Mouse (Mus musculus) heart, embryonic 16.5 days (tissue): ENCODE measurements around the gene Ahrr. TPM values are rescaled to one million over a fixed set of nuclear protein-coding genes. Genes with fewer than 3 reads are reported as not detected.

Experiments used
- ATAC-seq: fragments of 200-750 bp; cut with Nextera tagmentation; replicated peaks from 2 replicates; pipeline ENCODE4 v1.8.0; 2017; ENCODE audit warnings: moderate number of reproducible peaks; ENCODE audit not compliant: insufficient read depth, low FRiP score; ENCODE audit errors: extremely low read depth
- H3K27ac ChIP-seq: fragments of 300-500 bp; sonication (generic); 2 replicates; pipeline ENCODE4 v1.5.1; 2014; ENCODE audit warnings: mild to moderate bottlenecking, low read length, control low read depth, moderate library complexity
- H3K27me3 ChIP-seq: fragments of 300-500 bp; sonication (generic); 2 replicates; pipeline ENCODE4 v1.6.1; 2014; ENCODE audit warnings: low read length, mixed read lengths; ENCODE audit not compliant: control insufficient read depth, insufficient read depth
- H3K36me3 ChIP-seq: fragments of 300-500 bp; sonication (generic); 2 replicates; pipeline ENCODE4 v1.6.1; 2014; ENCODE audit not compliant: control insufficient read depth, insufficient read depth
- H3K4me1 ChIP-seq: fragments of 300-500 bp; sonication (generic); 2 replicates; pipeline ENCODE4 v1.6.1; 2014; ENCODE audit warnings: low read length, mixed read lengths; ENCODE audit not compliant: control insufficient read depth, insufficient read depth
- H3K4me2 ChIP-seq: fragments of 300-500 bp; sonication (generic); 2 replicates; pipeline ENCODE4 v1.6.1; 2014; ENCODE audit warnings: low read depth, mild to moderate bottlenecking, control low read depth, low read length
- H3K4me3 ChIP-seq: fragments of 300-500 bp; sonication (generic); 2 replicates; pipeline ENCODE4 v1.5.1; 2014; ENCODE audit warnings: mild to moderate bottlenecking, control low read depth, low read length
- H3K9ac ChIP-seq: fragments of 300-500 bp; sonication (generic); 2 replicates; pipeline ENCODE4 v1.6.1; 2014; ENCODE audit warnings: low read length, control low read depth
- H3K9me3 ChIP-seq: fragments of 300-500 bp; sonication (generic); replicated peaks from 2 replicates; pipeline ENCODE4 v1.6.1; 2016; ENCODE audit warnings: low read length; ENCODE audit not compliant: control insufficient read depth
- WGBS: fragments of 180-500 bp; shearing (Covaris S2); extraction: QIAGEN DNeasy Blood & Tissue Kit; methylation state at CpG from one replicate; pipeline ENCODE4 v1.1.7; 2014; 5-methylcytosine and 5-hydroxymethylcytosine counted together
- polyA plus RNA-seq: library from polyadenylated mRNA; unstranded; fragments of >200 nt; fragmentation: Nextera tagmentation; extraction: Ambion mirVana; gene quantifications from 2 replicates; pipeline ENCODE4 v1.2.1, GENCODE M21; 2015

Ahrr gene
- polyA plus RNA-seq, 1 experiment from 2014 or later: 1.5 TPM

- H3K4me2 ChIP-seq: no peak overlapping the region
- H3K27ac ChIP-seq: no peak overlapping the region
- H3K9me3 ChIP-seq: no peaks in the 10 kb centered on the region
- H3K27me3 ChIP-seq: no peaks in the 10 kb centered on the region
- no peak for ATAC-seq
- no peak overlapping the region for H3K9ac ChIP-seq
- H3K36me3 ChIP-seq: peaks cover 35% of the 10 kb centered on the region
- WGBS: 76% methylated on average over 10 of the region's 10 CpGs
- no peak overlapping the region for H3K4me3 ChIP-seq
- no peaks in the 10 kb centered on the region for H3K4me1 ChIP-seq
Measured at GRCm38 (mm10) chr13:74302050-74303037, 10.2 kb upstream of the Ahrr start.

GRCm38 (mm10) chr13:74301607-74301984 lies 9.5 kb upstream of the Ahrr start:
- no peak for ATAC-seq
- Histone ChIP-seq H3K36me3 (peaks cover 29% of the 10 kb centered on the region), H3K4me1 (no peaks in the 10 kb centered on the region), H3K27me3 (no peaks in the 10 kb centered on the region), H3K4me2 (no peak overlapping the region), H3K9me3 (no peaks in the 10 kb centered on the region), H3K4me3 (no peak overlapping the region), H3K9ac (no peak overlapping the region), H3K27ac (no peak overlapping the region)
- 65% methylated on average over 6 of the region's 6 CpGs for WGBS

- Histone ChIP-seq H3K4me1 (no peaks in the 10 kb centered on the region), H3K4me3 (no peak overlapping the region), H3K4me2 (no peak overlapping the region), H3K9me3 (no peaks in the 10 kb centered on the region), H3K27me3 (no peaks in the 10 kb centered on the region), H3K27ac (no peak overlapping the region), H3K36me3 (peaks cover 27% of the 10 kb centered on the region), H3K9ac (no peak overlapping the region)
- ATAC-seq: no peak
- 35% methylated on average over 4 of the region's 4 CpGs for WGBS
Measured at GRCm38 (mm10) chr13:74300925-74301606, 8.9 kb upstream of the Ahrr start.

DNA sequence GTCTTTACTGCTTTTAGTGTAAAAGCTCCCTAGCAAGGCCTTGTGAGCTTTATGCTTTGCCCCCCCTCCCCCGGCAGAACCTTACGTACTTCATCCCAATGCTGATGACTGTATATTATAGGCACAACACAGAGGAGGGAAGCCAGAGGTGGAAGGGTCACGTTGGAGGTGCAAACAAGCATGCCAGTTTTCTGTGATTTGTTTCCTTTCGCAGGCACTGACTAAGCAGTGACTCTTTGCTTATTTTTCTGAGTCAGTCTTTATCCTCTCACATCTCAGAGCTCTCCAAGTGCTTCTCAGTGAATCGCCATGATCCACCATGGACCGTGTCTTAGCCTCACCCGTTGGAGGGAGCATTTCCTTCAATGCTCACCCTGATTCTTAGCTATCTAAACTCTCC lies 4.2 kb upstream of the Ahrr start:
- Histone ChIP-seq H3K27ac (no peak overlapping the region), H3K27me3 (peaks cover 9% of the 10 kb centered on the region), H3K36me3 (no peaks in the 10 kb centered on the region), H3K9ac (no peak overlapping the region), H3K4me2 (no peak overlapping the region), H3K4me1 (no peaks in the 10 kb centered on the region), H3K4me3 (no peak overlapping the region), H3K9me3 (no peaks in the 10 kb centered on the region)
- no peak for ATAC-seq
- 71% methylated on average over 7 of the region's 7 CpGs for WGBS

- H3K9ac ChIP-seq: no peak overlapping the region
- no peaks in the 10 kb centered on the region for H3K36me3 ChIP-seq
- no peak for ATAC-seq
- H3K4me2 ChIP-seq: no peak overlapping the region
- H3K27me3 ChIP-seq: peaks cover 15% of the 10 kb centered on the region
- H3K9me3 ChIP-seq: no peaks in the 10 kb centered on the region
- H3K4me1 ChIP-seq: no peaks in the 10 kb centered on the region
- no peak overlapping the region for H3K27ac ChIP-seq
- H3K4me3 ChIP-seq: no peak overlapping the region
- WGBS: 75% methylated on average over 5 of the region's 5 CpGs
Measured at GRCm38 (mm10) chr13:74289646-74290045, 2.5 kb downstream of the Ahrr start.

GRCm38 (mm10) chr13:74282299-74282698 lies 9.8 kb downstream of the Ahrr start:
- no peak overlapping the region for H3K4me3 ChIP-seq
- 80% methylated on average over 1 of the region's 2 CpGs for WGBS
- H3K4me1 ChIP-seq: no peaks in the 10 kb centered on the region

DNA sequence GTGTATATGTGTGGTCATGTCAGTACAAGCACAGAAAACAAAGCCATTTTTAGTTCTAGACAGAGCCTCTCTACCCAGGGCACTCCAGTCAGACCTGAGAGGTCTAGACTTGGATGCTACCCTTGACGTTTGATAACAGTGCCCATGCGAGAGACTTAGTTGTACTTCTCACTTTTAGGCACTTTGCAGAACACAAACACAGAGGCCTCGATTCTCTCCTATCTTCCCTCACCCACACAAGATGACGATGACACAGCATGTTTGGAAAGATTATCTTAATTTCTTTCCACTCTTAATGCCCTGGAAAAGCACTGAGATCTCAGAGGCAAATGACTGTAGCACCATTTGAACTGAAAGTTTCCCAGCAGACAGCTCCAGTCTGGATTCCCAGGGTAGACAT lies 16.4 kb downstream of the Ahrr start:
- Histone ChIP-seq H3K36me3 (no peaks in the 10 kb centered on the region), H3K4me2 (no peak overlapping the region), H3K9ac (no peak overlapping the region), H3K9me3 (no peaks in the 10 kb centered on the region), H3K27me3 (no peaks in the 10 kb centered on the region), H3K4me3 (no peak overlapping the region), H3K27ac (no peak overlapping the region), H3K4me1 (no peaks in the 10 kb centered on the region)
- no peak for ATAC-seq
- 46% methylated on average over 4 of the region's 4 CpGs for WGBS

More at GRCm38 (mm10) chr13:74282299-74282698, 9.8 kb downstream of the Ahrr start:
- no peak for ATAC-seq
- Histone ChIP-seq H3K27me3 (no peaks in the 10 kb centered on the region), H3K9ac (no peak overlapping the region), H3K4me2 (no peak overlapping the region), H3K9me3 (no peaks in the 10 kb centered on the region), H3K36me3 (no peaks in the 10 kb centered on the region), H3K27ac (no peak overlapping the region)

DNA sequence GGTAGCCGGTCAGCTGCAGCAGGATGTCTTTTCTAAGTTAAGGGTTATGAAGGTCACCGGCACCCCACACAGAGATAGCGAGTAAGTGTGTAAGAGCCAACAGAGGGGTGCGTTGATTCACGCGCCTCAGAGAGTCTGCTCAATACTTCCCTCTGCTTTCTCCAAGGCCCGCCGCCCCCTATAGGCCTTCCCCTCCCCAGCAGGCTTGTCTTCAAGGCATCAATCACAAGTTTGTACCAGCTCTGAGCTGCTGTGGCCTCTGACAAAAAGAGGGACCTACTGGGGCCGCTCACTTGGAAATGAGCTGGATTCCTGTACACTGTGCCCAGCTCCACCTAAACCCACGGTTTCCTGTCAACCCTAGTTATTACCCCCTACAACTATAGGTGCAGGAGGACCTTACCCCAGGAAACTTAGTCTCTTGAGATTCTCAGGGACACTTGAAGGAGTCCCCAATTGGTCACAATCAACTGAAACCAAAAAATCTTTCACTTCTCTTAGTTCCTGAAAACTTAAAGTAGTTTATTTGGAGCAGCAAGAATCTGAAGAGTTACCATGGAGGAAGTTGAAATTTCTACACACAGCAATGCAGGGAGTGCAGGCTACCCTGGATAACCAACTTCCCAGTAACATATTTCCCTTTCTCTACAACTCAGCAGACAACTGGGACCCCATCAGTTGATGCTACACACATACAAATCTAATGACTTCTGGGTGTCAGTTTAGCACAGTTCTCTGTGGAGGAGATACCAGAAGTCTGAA lies 31.7 kb downstream of the Ahrr start:
- H3K4me2 ChIP-seq: peak overlapping the region; percentile 81
- H3K4me1 ChIP-seq: 0 out of 2 replicates have a peak, but pooled peaks cover 3% of the 10 kb centered on the region
- peak overlapping the region; percentile 6; the same call in 1 of the 2 replicates for H3K27ac ChIP-seq
- peak; percentile 82 for ATAC-seq
- peak overlapping the region; percentile 76 for H3K9ac ChIP-seq
- H3K4me3 ChIP-seq: peak overlapping the region; percentile 56
- no peaks in the 10 kb centered on the region for H3K36me3 ChIP-seq
- no peaks in the 10 kb centered on the region for H3K9me3 ChIP-seq
- no peaks in the 10 kb centered on the region for H3K27me3 ChIP-seq
- 2% methylated on average over 10 of the region's 10 CpGs for WGBS
